Mouse (Mus musculus) G1E-ER4 (cell line): ENCODE measurements around the gene Iqgap1. TPM values are rescaled to one million over a fixed set of nuclear protein-coding genes. Genes with fewer than 3 reads are reported as not detected.

Experiments
- GATA1 ChIP-seq: IDR thresholded peaks from one replicate; pipeline ENCODE4 v1.8.0; 2012; ENCODE audit warnings: low read length, inconsistent platforms
- polyA plus RNA-seq: library from polyadenylated mRNA; stranded (reverse); fragments of >175 nt; gene quantifications from 2 replicates; pipeline ENCODE4 v1.2.3, GENCODE M21; 2012

Gene Iqgap1
- polyA plus RNA-seq, 1 experiment = 12.6 TPM

GRCm38 (mm10) chr7:80763864-80764437 lies 61.8 kb downstream of the Iqgap1 start:
- no peak for TF ChIP-seq GATA1

- no peak for TF ChIP-seq GATA1
Observed at GRCm38 (mm10) chr7:80762297-80762696, 63.5 kb downstream of the Iqgap1 start.

GRCm38 (mm10) chr7:80754086-80754485 lies 71.7 kb downstream of the Iqgap1 start:
- TF ChIP-seq GATA1 = no peak

GRCm38 (mm10) chr7:80753613-80754012 lies 72.2 kb downstream of the Iqgap1 start:
- no peak for TF ChIP-seq GATA1

GRCm38 (mm10) chr7:80749624-80750023 lies 76.2 kb downstream of the Iqgap1 start:
- TF ChIP-seq GATA1 = no peak

- TF ChIP-seq GATA1 = no peak
Observed at GRCm38 (mm10) chr7:80747371-80747770, 78.4 kb downstream of the Iqgap1 start.

- no peak for TF ChIP-seq GATA1
Observed at GRCm38 (mm10) chr7:80746166-80746761, 79.5 kb downstream of the Iqgap1 start.

- no peak for TF ChIP-seq GATA1
Observed at GRCm38 (mm10) chr7:80745746-80746145, 80.0 kb downstream of the Iqgap1 start.

- no peak for TF ChIP-seq GATA1
Observed at GRCm38 (mm10) chr7:80745250-80745649, 80.5 kb downstream of the Iqgap1 start.

- TF ChIP-seq GATA1 = no peak
Observed at GRCm38 (mm10) chr7:80743920-80744630, 81.7 kb downstream of the Iqgap1 start.

- no peak for TF ChIP-seq GATA1
Observed at GRCm38 (mm10) chr7:80742671-80743070, 83.1 kb downstream of the Iqgap1 start.

- TF ChIP-seq GATA1 = no peak
Observed at GRCm38 (mm10) chr7:80740954-80741353, 84.8 kb downstream of the Iqgap1 start.

GRCm38 (mm10) chr7:80736199-80736598 lies 89.6 kb downstream of the Iqgap1 start:
- no peak for TF ChIP-seq GATA1

- TF ChIP-seq GATA1 = no peak
Observed at GRCm38 (mm10) chr7:80732986-80733385, 92.8 kb downstream of the Iqgap1 start.

GRCm38 (mm10) chr7:80729662-80730061 lies 96.1 kb downstream of the Iqgap1 start:
- TF ChIP-seq GATA1 = no peak

- no peak for TF ChIP-seq GATA1
Observed at GRCm38 (mm10) chr7:80721041-80721440, 104.7 kb downstream of the Iqgap1 start.

GRCm38 (mm10) chr7:80719582-80719981 lies 106.2 kb downstream of the Iqgap1 start:
- TF ChIP-seq GATA1 = no peak
